Mouse (Mus musculus): ENCODE measurements at regions not wholly inside any gene's neighbourhood (a gene's known extent, or its start where the extent isn't known, plus 50 kb on each side); places are given as distances from the start of the nearest gene placed in this dataset.

- Histone ChIP-seq H3K27ac (ENCODE audit: insufficient read depth, low read length) (no peak overlapping the region), H3K4me3 (ENCODE audit: extremely low read depth, insufficient read depth, insufficient read length) (no peak overlapping the region), H3K36me3 (ENCODE audit: control insufficient read depth, insufficient read depth, low read length) (no peaks in the 10 kb centered on the region), H3K4me1 (ENCODE audit: control insufficient read depth, insufficient read depth, insufficient read length) (no peaks in the 10 kb centered on the region), H3K27me3 (ENCODE audit: control insufficient read depth, insufficient read depth, low read length) (no peaks in the 10 kb centered on the region)
- TF ChIP-seq CTCF (IDR thresholded peaks at IDR 0.05; ENCODE audit: extremely low read depth, insufficient read depth, insufficient read length, insufficient replicate concordance) (no peak), POLR2A (IDR thresholded peaks at IDR 0.05; ENCODE audit: low read depth, low read length) (no peak)
- 64% methylated on average over 9 of the region's 9 CpGs for WGBS
- no peak for DNase-seq (ENCODE audit: low read depth in 1 of 2, low spot score in 2 of 2)
Measured at GRCm38 (mm10) chr14:46661792-46662545, 98.4 kb upstream of the Cdkn3 start.

- Histone ChIP-seq H3K36me3 (ENCODE audit: control insufficient read depth, insufficient read depth, low read length) (no peaks in the 10 kb centered on the region), H3K4me1 (ENCODE audit: control insufficient read depth, insufficient read depth, insufficient read length) (no peaks in the 10 kb centered on the region), H3K27ac (ENCODE audit: insufficient read depth, low read length) (no peak overlapping the region), H3K27me3 (ENCODE audit: control insufficient read depth, insufficient read depth, low read length) (no peaks in the 10 kb centered on the region), H3K4me3 (ENCODE audit: extremely low read depth, insufficient read depth, insufficient read length) (no peak overlapping the region)
- no peak for DNase-seq (ENCODE audit: low read depth in 1 of 2, low spot score in 2 of 2)
- TF ChIP-seq POLR2A (IDR thresholded peaks at IDR 0.05; ENCODE audit: low read depth, low read length) (no peak), CTCF (IDR thresholded peaks at IDR 0.05; ENCODE audit: extremely low read depth, insufficient read depth, insufficient read length, insufficient replicate concordance) (no peak)
- 73% methylated on average over 3 of the region's 3 CpGs for WGBS
Measured at GRCm38 (mm10) chr14:46661118-46661791, 99.1 kb upstream of the Cdkn3 start.

- no peak overlapping the region for H3K4me3 ChIP-seq (ENCODE audit: extremely low read depth, insufficient read depth, insufficient read length)
Measured at GRCm38 (mm10) chr14:46659365-46659764, 101.0 kb upstream of the Cdkn3 start.

GRCm38 (mm10) chr14:46656249-46656648 lies 104.1 kb upstream of the Cdkn3 start:
- Histone ChIP-seq H3K4me3 (ENCODE audit: extremely low read depth, insufficient read depth, insufficient read length) (no peak overlapping the region), H3K4me1 (ENCODE audit: control insufficient read depth, insufficient read depth, insufficient read length) (no peaks in the 10 kb centered on the region), H3K27me3 (ENCODE audit: control insufficient read depth, insufficient read depth, low read length) (no peaks in the 10 kb centered on the region), H3K27ac (ENCODE audit: insufficient read depth, low read length) (no peak overlapping the region), H3K36me3 (ENCODE audit: control insufficient read depth, insufficient read depth, low read length) (no peaks in the 10 kb centered on the region)
- WGBS = 88% methylated on average over 10 of the region's 10 CpGs
- no peak for TF ChIP-seq CTCF (IDR thresholded peaks at IDR 0.05; ENCODE audit: extremely low read depth, insufficient read depth, insufficient read length, insufficient replicate concordance)
- no peak for TF ChIP-seq POLR2A (IDR thresholded peaks at IDR 0.05; ENCODE audit: low read depth, low read length)
- DNase-seq (ENCODE audit: low read depth in 1 of 2, low spot score in 2 of 2) = no peak

More at GRCm38 (mm10) chr14:46659365-46659764, 101.0 kb upstream of the Cdkn3 start:
- WGBS = 75% methylated on average over 4 of the region's 4 CpGs
- no peaks in the 10 kb centered on the region for H3K4me1 ChIP-seq (ENCODE audit: control insufficient read depth, insufficient read depth, insufficient read length)
- no peaks in the 10 kb centered on the region for H3K36me3 ChIP-seq (ENCODE audit: control insufficient read depth, insufficient read depth, low read length)
- no peaks in the 10 kb centered on the region for H3K27me3 ChIP-seq (ENCODE audit: control insufficient read depth, insufficient read depth, low read length)
- TF ChIP-seq CTCF (IDR thresholded peaks at IDR 0.05; ENCODE audit: extremely low read depth, insufficient read depth, insufficient read length, insufficient replicate concordance) (no peak), POLR2A (IDR thresholded peaks at IDR 0.05; ENCODE audit: low read depth, low read length) (no peak)
- H3K27ac ChIP-seq (ENCODE audit: insufficient read depth, low read length) = no peak overlapping the region
- no peak for DNase-seq (ENCODE audit: low read depth in 1 of 2, low spot score in 2 of 2)

GRCm38 (mm10) chr14:46647319-46647974 lies 112.9 kb upstream of the Cdkn3 start:
- no peak for TF ChIP-seq CTCF (IDR thresholded peaks at IDR 0.05; ENCODE audit: extremely low read depth, insufficient read depth, insufficient read length, insufficient replicate concordance)
- TF ChIP-seq POLR2A (IDR thresholded peaks at IDR 0.05; ENCODE audit: low read depth, low read length) = no peak
- Histone ChIP-seq H3K27ac (ENCODE audit: insufficient read depth, low read length) (no peak overlapping the region), H3K36me3 (ENCODE audit: control insufficient read depth, insufficient read depth, low read length) (no peaks in the 10 kb centered on the region), H3K4me3 (ENCODE audit: extremely low read depth, insufficient read depth, insufficient read length) (no peak overlapping the region), H3K27me3 (ENCODE audit: control insufficient read depth, insufficient read depth, low read length) (no peaks in the 10 kb centered on the region), H3K4me1 (ENCODE audit: control insufficient read depth, insufficient read depth, insufficient read length) (no peaks in the 10 kb centered on the region)
- no peak for DNase-seq (ENCODE audit: low read depth in 1 of 2, low spot score in 2 of 2)
- WGBS = 86% methylated on average over 12 of the region's 12 CpGs

- TF ChIP-seq CTCF (IDR thresholded peaks at IDR 0.05; ENCODE audit: extremely low read depth, insufficient read depth, insufficient read length, insufficient replicate concordance) (no peak), POLR2A (IDR thresholded peaks at IDR 0.05; ENCODE audit: low read depth, low read length) (no peak)
- H3K36me3 ChIP-seq (ENCODE audit: control insufficient read depth, insufficient read depth, low read length) = no peaks in the 10 kb centered on the region
- 90% methylated on average over 14 of the region's 14 CpGs for WGBS
- H3K4me1 ChIP-seq (ENCODE audit: control insufficient read depth, insufficient read depth, insufficient read length) = no peaks in the 10 kb centered on the region
- no peak overlapping the region for H3K4me3 ChIP-seq (ENCODE audit: extremely low read depth, insufficient read depth, insufficient read length)
- DNase-seq (ENCODE audit: low read depth in 1 of 2, low spot score in 2 of 2) = no peak
- H3K27ac ChIP-seq (ENCODE audit: insufficient read depth, low read length) = no peak overlapping the region
- H3K27me3 ChIP-seq (ENCODE audit: control insufficient read depth, insufficient read depth, low read length) = no peaks in the 10 kb centered on the region
Measured at GRCm38 (mm10) chr14:46646673-46647318, 113.5 kb upstream of the Cdkn3 start.

Data from spleen, adult 2 months (tissue).